Mouse (Mus musculus) MEL (cell line): ENCODE results near the gene Spaca1.

ENCODE experiments used
- BHLHE40 ChIP-seq: IDR thresholded peaks from 2 replicates; pipeline ENCODE4 v1.6.1; 2012; ENCODE audit warnings: low read depth, mild to moderate bottlenecking, inconsistent platforms, low read length, improper control_type of control experiment, borderline replicate concordance
- CHD2 ChIP-seq: IDR thresholded peaks from 2 replicates; pipeline ENCODE4 v1.6.1; 2011; ENCODE audit warnings: low read length, improper control_type of control experiment
- CTCF ChIP-seq, 3 experiments: IDR thresholded peaks in 2 of 3; conservative IDR thresholded peaks in 1 of 3; 2 replicates each; pipeline ENCODE4 v1.5.1; 2011 to 2012; ENCODE audit warnings: low read length in 3 of 3, low read depth in 2 of 3, mild to moderate bottlenecking in 2 of 3, improper control_type of control experiment in 1 of 3, inconsistent platforms in 1 of 3, mixed read lengths in 1 of 3, moderate library complexity in 1 of 3; ENCODE audit not compliant: control insufficient read depth in 1 of 3, insufficient read depth in 1 of 3, poor library complexity in 1 of 3, severe bottlenecking in 1 of 3
- ELF1 ChIP-seq: IDR thresholded peaks from 2 replicates; pipeline ENCODE4 v1.6.1; 2014; ENCODE audit warnings: low read depth, mild to moderate bottlenecking, inconsistent platforms, low read length, improper control_type of control experiment, moderate library complexity
- EP300 ChIP-seq, 2 experiments: IDR thresholded peaks; 2 replicates each; pipeline ENCODE4 v1.6.1; 2011; ENCODE audit warnings: improper control_type of control experiment in 2 of 2, low read length in 2 of 2, low read depth in 1 of 2, mild to moderate bottlenecking in 1 of 2
- GABPA ChIP-seq: IDR thresholded peaks from 2 replicates; pipeline ENCODE4 v1.6.1; 2012; ENCODE audit warnings: low read depth, mild to moderate bottlenecking, inconsistent platforms, low read length, improper control_type of control experiment, moderate library complexity
- NRF1 ChIP-seq: IDR thresholded peaks from 2 replicates; pipeline ENCODE4 v1.6.1; 2014; ENCODE audit warnings: low read depth, mild to moderate bottlenecking, inconsistent platforms, low read length, improper control_type of control experiment, moderate library complexity; ENCODE audit not compliant: poor library complexity, insufficient read depth, severe bottlenecking
- POLR2A ChIP-seq, 2 experiments: IDR thresholded peaks; 2 replicates each; pipeline ENCODE4 v1.6.1; 2011 to 2012; ENCODE audit warnings: low read length in 2 of 2, mild to moderate bottlenecking in 2 of 2, control low read depth in 1 of 2, improper control_type of control experiment in 1 of 2, low read depth in 1 of 2, moderate library complexity in 1 of 2; ENCODE audit not compliant: control insufficient read depth in 1 of 2, insufficient read depth in 1 of 2, poor library complexity in 1 of 2
- POLR2AphosphoS5 ChIP-seq: IDR thresholded peaks from 2 replicates; pipeline ENCODE4 v1.6.1; 2012; ENCODE audit warnings: low read depth, borderline replicate concordance, mild to moderate bottlenecking, inconsistent platforms, low read length, moderate library complexity, mixed read lengths
- USF1 ChIP-seq: IDR thresholded peaks from 2 replicates; pipeline ENCODE4 v1.6.1; 2014; ENCODE audit warnings: low read depth, mild to moderate bottlenecking, inconsistent platforms, low read length, improper control_type of control experiment, moderate library complexity
- ZNF384 ChIP-seq: IDR thresholded peaks from 2 replicates; pipeline ENCODE4 v1.6.1; 2012; ENCODE audit warnings: low read depth, mild to moderate bottlenecking, inconsistent platforms, low read length, improper control_type of control experiment

GRCm38 (mm10) chr4:34049571-34050255 lies at the start of gene Spaca1:
- TF ChIP-seq CHD2 (no peak), GABPA (no peak), ZNF384 (no peak), USF1 (no peak), POLR2A (IDR thresholded peaks at IDR 0.05; ENCODE audit: control insufficient read depth in 1 of 2, insufficient read depth in 1 of 2, low read depth in 1 of 2, low read length in 2 of 2, poor library complexity in 1 of 2) (no peak), EP300 (IDR thresholded peaks at IDR 0.05; ENCODE audit: low read depth in 1 of 2, low read length in 2 of 2) (no peak), CTCF (IDR thresholded peaks at IDR 0.05 in 2 of 3, conservative IDR thresholded peaks at IDR 0.05 in 1 of 3; ENCODE audit: control insufficient read depth in 1 of 3, insufficient read depth in 1 of 3, low read depth in 2 of 3, low read length in 3 of 3, poor library complexity in 1 of 3, severe bottlenecking in 1 of 3) (no peak), NRF1 (no peak), ELF1 (no peak), POLR2AphosphoS5 (no peak), BHLHE40 (no peak)
